Mouse (Mus musculus): ENCODE data around the gene Cd164.

- TF ChIP-seq CTCF (IDR thresholded peaks at IDR 0.05; ENCODE audit: low read depth): no peak
- TF ChIP-seq EP300 (IDR thresholded peaks at IDR 0.05; ENCODE audit: low read depth): no peak
Measured at GRCm38 (mm10) chr10:41491111-41491510, 28.1 kb upstream of the Cd164 start.

All from heart, postnatal 0 days (tissue).